Mouse (Mus musculus) lung, adult 2 months (tissue): ENCODE results near the gene Klk7.

Experiments
- CTCF ChIP-seq: fragments of 200-500 bp; IDR thresholded peaks from 2 replicates; pipeline ENCODE4 v1.5.1; 2011; ENCODE audit warnings: mild to moderate bottlenecking, low read length, control low read depth; ENCODE audit not compliant: insufficient read depth
- POLR2A ChIP-seq: fragments of 200-500 bp; IDR thresholded peaks from 2 replicates; pipeline ENCODE4 v1.6.1; 2011; ENCODE audit warnings: low read depth, mild to moderate bottlenecking, control low read depth, low read length, borderline replicate concordance; ENCODE audit errors: extremely low read depth

DNA sequence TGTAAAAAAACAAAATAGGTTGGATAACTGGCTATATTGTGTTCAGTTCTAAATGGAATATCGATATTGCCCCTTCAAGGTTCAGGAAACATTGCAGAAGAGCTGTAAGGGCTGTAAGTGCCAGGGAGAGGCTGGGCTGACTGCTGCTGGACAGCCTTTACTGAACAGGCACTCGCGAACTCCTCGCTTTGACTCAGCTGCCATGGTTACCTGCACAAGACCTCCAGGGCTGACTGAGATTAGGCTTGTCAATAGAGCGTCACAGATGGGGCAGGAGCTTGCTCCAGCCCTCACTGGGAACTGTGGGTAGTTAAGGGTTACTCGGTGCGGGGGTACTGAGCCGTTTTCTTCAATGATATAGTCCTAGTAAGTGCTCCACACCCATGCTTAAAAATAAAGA is 44.6 kb upstream of the Klk7 start:
- no peak for TF ChIP-seq POLR2A
- no peak for TF ChIP-seq CTCF
